Mouse (Mus musculus): ENCODE measurements around the gene Adam29. TPM values are rescaled to one million over a fixed set of nuclear protein-coding genes. Genes with fewer than 3 reads are reported as not detected.

Gene Adam29
- not detected in 2 replicates for polyA plus RNA-seq (2015; fragmentation: Nextera tagmentation; extraction: Ambion mirVana)

GRCm38 (mm10) chr8:55906848-55907247, at the start of gene Adam29:
Gene Adam29 (minus strand): TSS chr8:55906948.
- H3K36me3 ChIP-seq (ENCODE audit: control insufficient read depth, insufficient read depth, low read length), result no peaks in the 10 kb centered on the region
- 85% methylated on average over 1 of the region's 1 CpGs for WGBS
- H3K4me3 ChIP-seq (ENCODE audit: low read length), result no peak within 1 kb of the TSS
- H3K4me1 ChIP-seq (ENCODE audit: control insufficient read depth, insufficient read depth, low read depth, low read length), result no peaks in the 10 kb centered on the region
- no peak within 1 kb of the TSS for H3K27ac ChIP-seq (ENCODE audit: low read depth, low read length)
- no peak for ATAC-seq
- no peaks in the 10 kb centered on the region for H3K27me3 ChIP-seq (replicated peaks; ENCODE audit: control insufficient read depth, insufficient read depth, low read length)
- no peak within 1 kb of the TSS for H3K4me2 ChIP-seq (ENCODE audit: low read length)
- no peak within 1 kb of the TSS for H3K9ac ChIP-seq (ENCODE audit: low read depth, low read length)
- H3K9me3 ChIP-seq (ENCODE audit: control insufficient read depth, low read length), result no peaks in the 10 kb centered on the region

GRCm38 (mm10) chr8:55940526-55940880, 33.8 kb upstream of the Adam29 start:
- Histone ChIP-seq H3K36me3 (ENCODE audit: control insufficient read depth, insufficient read depth, low read length) (no peaks in the 10 kb centered on the region), H3K4me1 (ENCODE audit: control insufficient read depth, insufficient read depth, low read depth, low read length) (peaks cover 6% of the 10 kb centered on the region), H3K27me3 (replicated peaks; ENCODE audit: control insufficient read depth, insufficient read depth, low read length) (no peaks in the 10 kb centered on the region), H3K9me3 (ENCODE audit: control insufficient read depth, low read length) (no peaks in the 10 kb centered on the region), H3K9ac (ENCODE audit: low read depth, low read length) (peak overlapping the region; percentile 57), H3K27ac (ENCODE audit: low read depth, low read length) (peak overlapping the region; percentile 60), H3K4me2 (ENCODE audit: low read length) (peak overlapping the region; percentile 80), H3K4me3 (ENCODE audit: low read length) (peak overlapping the region; percentile 50)
- 1% methylated on average over 8 of the region's 8 CpGs for WGBS
- peak; percentile 92 for ATAC-seq

- peak within 1 kb of the TSS; percentile 50 for H3K4me3 ChIP-seq (ENCODE audit: low read length)
- H3K27me3 ChIP-seq (replicated peaks; ENCODE audit: control insufficient read depth, insufficient read depth, low read length), result no peaks in the 10 kb centered on the region
- H3K9me3 ChIP-seq (ENCODE audit: control insufficient read depth, low read length), result no peaks in the 10 kb centered on the region
- no peaks in the 10 kb centered on the region for H3K36me3 ChIP-seq (ENCODE audit: control insufficient read depth, insufficient read depth, low read length)
- peak within 1 kb of the TSS; percentile 80 for H3K4me2 ChIP-seq (ENCODE audit: low read length)
- H3K9ac ChIP-seq (ENCODE audit: low read depth, low read length), result peak within 1 kb of the TSS; percentile 57
- H3K4me1 ChIP-seq (ENCODE audit: control insufficient read depth, insufficient read depth, low read depth, low read length), result peaks cover 6% of the 10 kb centered on the region
- H3K27ac ChIP-seq (ENCODE audit: low read depth, low read length), result peak within 1 kb of the TSS; percentile 60
- ATAC-seq, result peak; percentile 98
- WGBS, result 7% methylated on average over 11 of the region's 11 CpGs
Measured at GRCm38 (mm10) chr8:55939870-55940525, 33.2 kb upstream of the Adam29 start, which contains the start of gene Glra3. Gene Glra3 (plus strand): TSS chr8:55940460.

Other genes starting within 250 kb of the Adam29 start
- 1.9 and 2.2 TPM in 2 replicates for gene Glra3, start 33.5 kb upstream of the Adam29 start, polyA plus RNA-seq (2015; fragmentation: Nextera tagmentation; extraction: Ambion mirVana)

All from hindbrain, embryonic 16.5 days (tissue).